Mouse (Mus musculus) hematopoietic stem cell, adult 5-6 weeks (primary cell): Measurements from ENCODE around the gene Gm9970. TPM values are rescaled to one million over a fixed set of nuclear protein-coding genes. Genes with fewer than 3 reads are reported as not detected.

Experiments used
- ATAC-seq, 2 experiments: fragments of 125-278 bp in 1 of 2; replicated peaks in 1 of 2; 2 replicates each; pipeline ENCODE4 v1.8.0; 2016 to 2017; ENCODE audit warnings: inconsistent platforms in 2 of 2, mild to moderate bottlenecking in 2 of 2, moderate number of reproducible peaks in 2 of 2, low read depth in 1 of 2, moderate TSS enrichment in 1 of 2; ENCODE audit not compliant: low FRiP score in 2 of 2, poor library complexity in 2 of 2, severe bottlenecking in 2 of 2, insufficient read depth in 1 of 2, low TSS enrichment in 1 of 2
- total RNA-seq: library from RNA; stranded (forward); fragments of 172-1452, 232-1000 nt; gene quantifications from 2 replicates; pipeline ENCODE4 v1.2.3, GENCODE M21; 2017

Gm9970 gene
- total RNA-seq, 1 experiment from 2014 or later: not detected

- no peak for ATAC-seq
Observed at GRCm38 (mm10) chr5:31201042-31201741, 39.8 kb downstream of the Gm9970 start.

- no peak for ATAC-seq
Observed at GRCm38 (mm10) chr5:31200327-31200768, 40.7 kb downstream of the Gm9970 start.

GRCm38 (mm10) chr5:31199893-31200292 is 41.1 kb downstream of the Gm9970 start:
- ATAC-seq: no peak

- ATAC-seq: no peak
Observed at GRCm38 (mm10) chr5:31199321-31199892, 41.6 kb downstream of the Gm9970 start.

GRCm38 (mm10) chr5:31198616-31199320 is 42.3 kb downstream of the Gm9970 start:
- ATAC-seq: no peak

- no peak for ATAC-seq
Observed at GRCm38 (mm10) chr5:31198170-31198569, 42.9 kb downstream of the Gm9970 start.

- no peak for ATAC-seq
Observed at GRCm38 (mm10) chr5:31197072-31197471, 44.0 kb downstream of the Gm9970 start.

GRCm38 (mm10) chr5:31196207-31196606 is 44.8 kb downstream of the Gm9970 start:
- no peak for ATAC-seq

GRCm38 (mm10) chr5:31195671-31196070 is 45.4 kb downstream of the Gm9970 start:
- no peak for ATAC-seq

GRCm38 (mm10) chr5:31194486-31195485 is 46.2 kb downstream of the Gm9970 start:
- no peak for ATAC-seq

- ATAC-seq: no peak
Observed at GRCm38 (mm10) chr5:31193631-31194281, 47.3 kb downstream of the Gm9970 start.

GRCm38 (mm10) chr5:31192939-31193630 is 47.9 kb downstream of the Gm9970 start, which contains the start of the genes Snx17 and Eif2b4:
TSS of gene Snx17 (plus strand) at chr5:31193227.
TSS of gene Eif2b4 (minus strand) at chr5:31193430.
- ATAC-seq: peak; percentile 95 to 96

- ATAC-seq: peak; percentile 17 to 22
Observed at GRCm38 (mm10) chr5:31192045-31192938, 48.7 kb downstream of the Gm9970 start.
